In genomic region chr11:54254114-54254513, GRCm38 (mm10) we compare ENCODE assay signal across 10 mouse cellular contexts. TPM values are rescaled to one million over a fixed set of nuclear protein-coding genes. Genes with fewer than 3 reads are reported as not detected.
DNase-seq lines count a peak whose midpoint lies in the region; ATAC-seq and TF ChIP-seq lines count a peak whose summit lies in the region.
"Had no signal": no experiment of that assay in that cellular context is flagged by ENCODE, and none has a peak within 500 bp of the region (broad histone marks: within the 10 kb centered on the region; RNA-seq: fewer than 3 reads in every experiment).

No protein-coding gene starts in this region.

- TF ChIP-seq POLR2A in bone marrow, adult 2 months (IDR thresholded peaks at IDR 0.05; ENCODE audit: borderline replicate concordance, control insufficient read depth, low read depth, low read length) = no peak

- no peak overlapping the region for H3K4me3 ChIP-seq in bone marrow, adult 2 months (replicated peaks; ENCODE audit: control insufficient read depth, low read depth, low read length)
- no peak overlapping the region for H3K4me3 ChIP-seq in forebrain, embryonic 12.5 days (replicated peaks)

- H3K9ac ChIP-seq in forebrain, embryonic 12.5 days = no peak overlapping the region

- H3K4me2 ChIP-seq in forebrain, embryonic 12.5 days = no peak overlapping the region

- peak; percentile 29; the same call in 1 of the 2 replicates for TF ChIP-seq CTCF in bone marrow, adult 2 months (IDR thresholded peaks at IDR 0.05; ENCODE audit: control insufficient read depth, insufficient read depth, low read length)

- 27% methylated on average over 4 of the region's 4 CpGs for WGBS in bone marrow, adult 2 months
- 63% methylated on average over 4 of the region's 4 CpGs for WGBS in forebrain, embryonic 12.5 days

- H3K27ac ChIP-seq in bone marrow, adult 2 months (ENCODE audit: control insufficient read depth, insufficient read depth, low read depth, low read length, poor library complexity) = no peak overlapping the region
- H3K27ac ChIP-seq in forebrain, embryonic 12.5 days = no peak overlapping the region

- H3K9me3 ChIP-seq in forebrain, embryonic 12.5 days = no peaks in the 10 kb centered on the region

- no peaks in the 10 kb centered on the region for H3K27me3 ChIP-seq in forebrain, embryonic 12.5 days

- ATAC-seq in CD4-positive, CD25-positive, alpha-beta regulatory T cell, adult 4 months = no peak
- no peak for ATAC-seq in forebrain, embryonic 12.5 days (ENCODE audit: low FRiP score)
- no peak for ATAC-seq in granulocyte monocyte progenitor cell, adult 5-6 weeks (replicated peaks; ENCODE audit: poor library complexity, severe bottlenecking)

- no peaks in the 10 kb centered on the region for H3K4me1 ChIP-seq in bone marrow, adult 2 months (ENCODE audit: control insufficient read depth, insufficient read depth, low read length)
- no peaks in the 10 kb centered on the region for H3K4me1 ChIP-seq in forebrain, embryonic 12.5 days

- DNase-seq in CD4-positive, CD25-positive, alpha-beta regulatory T cell, adult 2 months (ENCODE audit: low read depth, low spot score) = peak; percentile 48
- DNase-seq in kidney, postnatal 10 days = peak; percentile 19
- no peak for DNase-seq in kidney, adult 18-20 months
- peak; percentile 61 for DNase-seq in naive thymus-derived CD4-positive, alpha-beta T cell, adult 2 months (ENCODE audit: low read depth)

- H3K36me3 ChIP-seq in forebrain, embryonic 12.5 days (replicated peaks) = no peaks in the 10 kb centered on the region

RNA-seq across cellular contexts. Expression of gene Csf2, which starts 4.6 kb away (rescaled TPM):
- 1 to 10 TPM in 1 of 2 experiments, under 1 TPM in 1; 0.89 to 1.2 TPM for polyA plus RNA-seq in CD4-positive, CD25-positive, alpha-beta regulatory T cell, adult 4 months (2017; shearing (Covaris generic))
- not detected in 2 replicates for polyA plus RNA-seq in bone marrow, adult 2 months (2011; ENCODE audit: insufficient read depth, insufficient read length, low replicate concordance, missing spikeins)
- not detected in 2 replicates for polyA plus RNA-seq in forebrain, embryonic 12.5 days (2016; fragmentation: Nextera tagmentation; extraction: Ambion mirVana)
- not detected in 2 replicates for total RNA-seq in granulocyte monocyte progenitor cell, adult 5-6 weeks (2014; fragmentation: Nextera tagmentation)
- not detected in 2 replicates for total RNA-seq in granulocyte monocyte progenitor cell, adult 5-6 weeks (2017)
- total RNA-seq: left cerebral cortex, postnatal 25 days had no signal
- polyA plus RNA-seq: heart, embryonic 14.5 days had no signal

RNA-seq across cellular contexts. Expression of gene Il3, which starts 13.0 kb away (rescaled TPM):
- not detected for polyA plus RNA-seq in CD4-positive, CD25-positive, alpha-beta regulatory T cell, adult 4 months (2017; shearing (Covaris generic))
- polyA plus RNA-seq in bone marrow, adult 2 months (2011; ENCODE audit: insufficient read depth, insufficient read length, low replicate concordance, missing spikeins) = not detected in 2 replicates
- polyA plus RNA-seq in forebrain, embryonic 12.5 days (2016; fragmentation: Nextera tagmentation; extraction: Ambion mirVana) = not detected in 2 replicates
- total RNA-seq in granulocyte monocyte progenitor cell, adult 5-6 weeks (2014; fragmentation: Nextera tagmentation) = not detected in 2 replicates
- not detected in 2 replicates for total RNA-seq in granulocyte monocyte progenitor cell, adult 5-6 weeks (2017)
- total RNA-seq: left cerebral cortex, postnatal 25 days had no signal
- polyA plus RNA-seq: heart, embryonic 14.5 days had no signal

RNA-seq across cellular contexts. Expression of gene Acsl6, which starts 49.5 kb away (rescaled TPM):
- polyA plus RNA-seq in CD4-positive, CD25-positive, alpha-beta regulatory T cell, adult 4 months (2017; shearing (Covaris generic)) = not detected
- polyA plus RNA-seq in bone marrow, adult 2 months (2011; ENCODE audit: insufficient read depth, insufficient read length, low replicate concordance, missing spikeins) = 1.3 and 4.1 TPM in 2 replicates
- polyA plus RNA-seq in forebrain, embryonic 12.5 days (2016; fragmentation: Nextera tagmentation; extraction: Ambion mirVana) = 24.6 and 26.4 TPM in 2 replicates
- total RNA-seq in granulocyte monocyte progenitor cell, adult 5-6 weeks (2014; fragmentation: Nextera tagmentation) = not detected in 2 replicates
- not detected in 2 replicates for total RNA-seq in granulocyte monocyte progenitor cell, adult 5-6 weeks (2017)
